Comparison of ENCODE assay signal across 9 mouse cellular contexts in the genomic region with DNA sequence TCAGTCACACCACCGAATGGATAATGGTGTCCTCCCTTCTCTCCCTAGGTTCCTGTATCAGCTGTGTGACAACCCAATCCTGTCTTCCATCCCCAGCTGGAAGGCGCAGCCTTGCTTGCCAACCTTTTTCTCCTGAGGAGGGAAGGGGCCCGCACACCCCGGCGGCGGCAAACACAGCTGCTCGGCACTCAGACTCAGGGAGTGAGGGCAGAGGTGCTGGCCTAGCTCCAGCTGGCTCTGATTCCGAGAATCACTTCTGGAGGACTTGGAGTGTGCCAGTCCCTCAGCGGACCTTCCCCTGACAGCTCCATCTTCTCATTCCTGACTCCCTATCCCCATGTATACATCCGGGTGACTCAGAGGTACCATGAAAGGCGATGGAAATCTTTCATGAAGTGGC. TPM values are rescaled to one million over a fixed set of nuclear protein-coding genes. Genes with fewer than 3 reads are reported as not detected.
DNase-seq lines count a peak whose midpoint lies in the region; ATAC-seq and TF ChIP-seq lines count a peak whose summit lies in the region.
"Had no signal": no experiment of that assay in that cellular context is flagged by ENCODE, and none has a peak within 500 bp of the region (broad histone marks: within the 10 kb centered on the region; RNA-seq: fewer than 3 reads in every experiment).

No protein-coding gene starts in this region.

- peak; percentile 56 for ATAC-seq in lung, embryonic 15.5 days (ENCODE audit: borderline replicate concordance, extremely low read depth, low FRiP score, low TSS enrichment)
- ATAC-seq in stomach, embryonic 14.5 days (ENCODE audit: insufficient number of reproducible peaks, insufficient read depth, low FRiP score, low read depth) = peak; percentile 50; the same call in 1 of the 2 replicates
- no peak for ATAC-seq in intestine, embryonic 16.5 days

- WGBS in heart, adult 2 months = 23% methylated on average over 11 of the region's 11 CpGs
- WGBS in lung, embryonic 15.5 days = 8% methylated on average over 11 of the region's 11 CpGs
- WGBS in stomach, embryonic 14.5 days = 17% methylated on average over 11 of the region's 11 CpGs
- WGBS in intestine, embryonic 16.5 days = 33% methylated on average over 11 of the region's 11 CpGs

- H3K79me2 ChIP-seq in heart, adult 2 months (replicated peaks; ENCODE audit: control insufficient read depth, insufficient read depth, low read length) = no peaks in the 10 kb centered on the region

- no peaks in the 10 kb centered on the region for H3K4me1 ChIP-seq in heart, adult 2 months (ENCODE audit: control insufficient read depth, insufficient read depth, low read length)
- H3K4me1 ChIP-seq in lung, embryonic 15.5 days = peaks cover 64% of the 10 kb centered on the region
- peaks cover 20% of the 10 kb centered on the region; the same call in 1 of the 2 replicates for H3K4me1 ChIP-seq in stomach, embryonic 14.5 days (ENCODE audit: control insufficient read depth, insufficient read depth, low read length)
- H3K4me1 ChIP-seq in intestine, embryonic 16.5 days (ENCODE audit: control insufficient read depth, insufficient read depth, low read length) = peaks cover 21% of the 10 kb centered on the region

- intact Hi-C loops in heart, adult 2 months (cut with DNase I) = no loop called here
- intact Hi-C loops in heart, postnatal 25 days (cut with DNase I) = no loop called here
- intact Hi-C loops in heart, postnatal 14 days (cut with DNase I) = no loop called here

- H3K4me3 ChIP-seq in heart, adult 2 months = no peak overlapping the region
- no peak overlapping the region for H3K4me3 ChIP-seq in lung, embryonic 15.5 days
- no peak overlapping the region for H3K4me3 ChIP-seq in stomach, embryonic 14.5 days (ENCODE audit: low read depth, low read length)
- no peak overlapping the region for H3K4me3 ChIP-seq in intestine, embryonic 16.5 days (ENCODE audit: low read length)
- H3K4me3 ChIP-seq: limb, embryonic 13.5 days had no signal

- peak; percentile 37 to 39 for DNase-seq in heart, adult 2 months
- DNase-seq in heart, postnatal 25 days (ENCODE audit: low spot score) = no peak
- peak; percentile 87 for DNase-seq in adrenal gland, postnatal 14 days
- DNase-seq in heart, postnatal 14 days = peak; percentile 49 to 58
- DNase-seq in spleen, postnatal 10 days (ENCODE audit: low spot score in 2 of 2) = no peak

- H3K4me2 ChIP-seq in lung, embryonic 15.5 days = peak overlapping the region; percentile 17; the same call in 1 of the 2 replicates
- no peak overlapping the region for H3K4me2 ChIP-seq in stomach, embryonic 14.5 days (replicated peaks; ENCODE audit: low read depth, low read length)
- no peak overlapping the region for H3K4me2 ChIP-seq in intestine, embryonic 16.5 days (ENCODE audit: low read depth, low read length)
- H3K4me2 ChIP-seq: limb, embryonic 13.5 days had no signal

- H3K27ac ChIP-seq in heart, adult 2 months = no peak overlapping the region
- H3K27ac ChIP-seq in lung, embryonic 15.5 days = 0 out of 2 replicates have a peak overlapping the region, but pooled peaks have one; percentile 13
- H3K27ac ChIP-seq in stomach, embryonic 14.5 days (ENCODE audit: low read length) = no peak overlapping the region
- H3K27ac ChIP-seq in intestine, embryonic 16.5 days (ENCODE audit: low read length) = no peak overlapping the region
- H3K27ac ChIP-seq: limb, embryonic 13.5 days had no signal

- no peaks in the 10 kb centered on the region for H3K27me3 ChIP-seq in heart, adult 2 months (ENCODE audit: control insufficient read depth, insufficient read depth, low read length)
- H3K27me3 ChIP-seq in lung, embryonic 15.5 days = no peaks in the 10 kb centered on the region; the same call in 1 of the 2 replicates
- H3K27me3 ChIP-seq in stomach, embryonic 14.5 days (ENCODE audit: control insufficient read depth, insufficient read depth, low read length) = no peaks in the 10 kb centered on the region
- no peaks in the 10 kb centered on the region for H3K27me3 ChIP-seq in intestine, embryonic 16.5 days (replicated peaks; ENCODE audit: control insufficient read depth, insufficient read depth, low read length)

- TF ChIP-seq EP300 in heart, adult 2 months (IDR thresholded peaks at IDR 0.05; ENCODE audit: insufficient read depth, low read depth, low read length) = no peak

- H3K36me3 ChIP-seq in heart, adult 2 months (ENCODE audit: control insufficient read depth, insufficient read depth, low read length) = no peaks in the 10 kb centered on the region
- no peaks in the 10 kb centered on the region for H3K36me3 ChIP-seq in lung, embryonic 15.5 days
- no peaks in the 10 kb centered on the region for H3K36me3 ChIP-seq in stomach, embryonic 14.5 days (ENCODE audit: control insufficient read depth, insufficient read depth, low read length)
- H3K36me3 ChIP-seq in intestine, embryonic 16.5 days (ENCODE audit: control insufficient read depth, insufficient read depth, low read length) = no peaks in the 10 kb centered on the region

- no peak for TF ChIP-seq CTCF in heart, adult 2 months (IDR thresholded peaks at IDR 0.05)

- H3K9ac ChIP-seq in heart, adult 2 months (ENCODE audit: low read depth, low read length) = no peak overlapping the region
- H3K9ac ChIP-seq in lung, embryonic 15.5 days = no peak overlapping the region
- no peak overlapping the region for H3K9ac ChIP-seq in stomach, embryonic 14.5 days (replicated peaks; ENCODE audit: low read depth, low read length)
- H3K9ac ChIP-seq in intestine, embryonic 16.5 days (ENCODE audit: low read depth, low read length) = no peak overlapping the region
- H3K9ac ChIP-seq: limb, embryonic 13.5 days had no signal

- no peak for TF ChIP-seq POLR2A in heart, adult 2 months (IDR thresholded peaks at IDR 0.05; ENCODE audit: insufficient read depth, low read depth, low read length)

- H3K9me3 ChIP-seq in lung, embryonic 15.5 days = no peaks in the 10 kb centered on the region
- H3K9me3 ChIP-seq in stomach, embryonic 14.5 days (ENCODE audit: control insufficient read depth, low read depth, low read length) = no peaks in the 10 kb centered on the region
- H3K9me3 ChIP-seq in intestine, embryonic 16.5 days (ENCODE audit: control insufficient read depth, low read length) = no peaks in the 10 kb centered on the region
- H3K9me3 ChIP-seq: limb, embryonic 13.5 days had no signal

RNA-seq across cellular contexts. Expression of gene Ccdc182, which starts 36.9 kb away (rescaled TPM):
- total RNA-seq in heart, adult 2 months (2021) = not detected
- not detected in 2 replicates for polyA plus RNA-seq in heart, adult 2 months (2012; rRNA removed)
- total RNA-seq in heart, postnatal 25 days (2021) = not detected
- total RNA-seq in adrenal gland, postnatal 14 days (2021) = not detected in 2 replicates
- total RNA-seq in heart, postnatal 14 days (2021) = not detected
- polyA plus RNA-seq in lung, embryonic 15.5 days (2015; fragmentation: Nextera tagmentation; extraction: Ambion mirVana) = 0.12 TPM in 1 of 2 replicates, not detected in the other
- polyA plus RNA-seq in stomach, embryonic 14.5 days (2014; fragmentation: Nextera tagmentation; extraction: Ambion mirVana) = not detected in 2 replicates
- not detected in 2 replicates for polyA plus RNA-seq in intestine, embryonic 16.5 days (2015; fragmentation: Nextera tagmentation; extraction: Ambion mirVana)

Comparison
In these comparisons a context has a peak if more than half of its experiments do, and no peak if none do; other contexts are left out.
1. DNase-seq: peak in heart, adult 2 months (2 of 2), adrenal gland, postnatal 14 days (single experiment) and heart, postnatal 14 days (2 of 2); none in heart, postnatal 25 days (single experiment) and spleen, postnatal 10 days (0 of 2).